Mouse (Mus musculus): Measurements from ENCODE around the gene Maml3. TPM values are rescaled to one million over a fixed set of nuclear protein-coding genes. Genes with fewer than 3 reads are reported as not detected.
A peak's percentile ranks its signal among the peaks of the same experiment; 100 is the strongest.

The Maml3 gene
- total RNA-seq, 2 experiments from 2014 or later: 7.1 TPM

GRCm38 (mm10) chr3:51952728-51953623 lies 151.9 kb downstream of the Maml3 start:
- DNase-seq: no peak

DNA sequence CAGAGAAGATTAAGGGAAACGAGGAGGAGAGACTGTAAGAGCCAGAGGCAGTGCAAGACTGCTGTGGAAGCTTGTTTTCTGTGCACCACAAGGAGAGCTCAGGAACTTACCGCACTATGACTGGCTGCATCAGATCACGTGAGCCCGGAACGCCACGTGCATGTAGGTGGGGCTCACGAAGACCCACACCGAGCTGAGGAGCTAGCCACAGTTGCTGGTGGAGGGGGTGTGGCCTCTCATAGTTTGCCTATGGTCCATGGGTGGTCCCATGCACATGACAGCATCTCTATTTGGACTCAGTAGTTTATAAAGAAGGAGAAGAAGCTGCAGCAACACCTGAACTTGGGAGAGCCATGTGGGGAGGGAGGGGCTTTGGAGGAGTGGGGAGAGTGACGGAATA lies 152.6 kb downstream of the Maml3 start:
- DNase-seq: no peak

DNA sequence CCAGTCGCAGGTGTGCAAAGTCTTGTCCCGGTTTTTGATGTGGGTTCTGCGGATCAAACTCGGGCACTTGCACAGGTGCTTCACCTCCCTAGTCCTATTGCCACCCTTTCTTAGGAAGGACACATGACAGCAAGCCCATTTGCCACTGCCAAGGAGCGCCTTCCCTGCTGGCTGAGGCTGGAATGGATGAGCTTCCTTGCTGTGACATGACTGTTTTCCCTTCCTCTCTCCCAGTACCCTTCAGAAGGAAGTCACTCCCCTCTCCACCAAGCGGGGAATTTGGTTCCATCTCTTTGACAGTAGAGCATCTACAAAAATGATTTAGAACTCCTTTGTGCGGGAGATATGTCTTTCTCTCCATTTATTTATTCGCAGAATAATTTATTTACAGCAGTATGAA lies 155.2 kb downstream of the Maml3 start:
- DNase-seq: no peak

- DNase-seq: no peak
Measured at GRCm38 (mm10) chr3:51947168-51947567, 157.7 kb downstream of the Maml3 start.

GRCm38 (mm10) chr3:51943642-51944041 lies 161.2 kb downstream of the Maml3 start:
- peak; percentile 33 for DNase-seq

DNA sequence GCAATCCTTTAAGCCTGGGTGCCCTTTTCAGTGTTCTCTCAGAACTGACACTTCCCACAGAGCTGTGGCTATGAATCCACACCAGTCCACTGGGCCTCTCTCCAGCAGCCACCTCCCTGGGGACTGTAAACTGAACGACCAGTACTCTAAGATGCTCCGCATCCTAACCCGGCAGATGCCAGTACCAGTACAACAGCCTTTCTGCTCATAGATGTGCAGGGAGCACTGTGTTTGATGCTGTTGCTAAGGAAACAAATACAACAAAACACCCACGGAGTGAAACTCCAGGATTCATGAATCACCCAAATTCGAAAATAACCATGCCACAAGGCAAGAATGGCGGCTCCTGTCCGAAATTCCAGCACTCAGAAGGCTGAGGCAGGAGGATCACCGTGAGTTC lies 163.1 kb downstream of the Maml3 start:
- peak; percentile 32 for DNase-seq

- DNase-seq: no peak
Measured at GRCm38 (mm10) chr3:51939864-51940263, 165.0 kb downstream of the Maml3 start.

- DNase-seq: no peak
Measured at GRCm38 (mm10) chr3:51939054-51939453, 165.8 kb downstream of the Maml3 start.

- DNase-seq: no peak
Measured at GRCm38 (mm10) chr3:51937176-51937575, 167.7 kb downstream of the Maml3 start.

- DNase-seq: no peak
Measured at GRCm38 (mm10) chr3:51934531-51935485, 170.1 kb downstream of the Maml3 start.

- DNase-seq: no peak
Measured at GRCm38 (mm10) chr3:51928188-51928587, 176.7 kb downstream of the Maml3 start.

- DNase-seq: no peak
Measured at GRCm38 (mm10) chr3:51927591-51927990, 177.3 kb downstream of the Maml3 start.

- no peak for DNase-seq
Measured at GRCm38 (mm10) chr3:51927043-51927442, 177.8 kb downstream of the Maml3 start.

GRCm38 (mm10) chr3:51925758-51926157 lies 179.1 kb downstream of the Maml3 start:
- no peak for DNase-seq

GRCm38 (mm10) chr3:51924636-51925035 lies 180.2 kb downstream of the Maml3 start:
- DNase-seq: no peak

- DNase-seq: no peak
Measured at GRCm38 (mm10) chr3:51923800-51924199, 181.1 kb downstream of the Maml3 start.

DNA sequence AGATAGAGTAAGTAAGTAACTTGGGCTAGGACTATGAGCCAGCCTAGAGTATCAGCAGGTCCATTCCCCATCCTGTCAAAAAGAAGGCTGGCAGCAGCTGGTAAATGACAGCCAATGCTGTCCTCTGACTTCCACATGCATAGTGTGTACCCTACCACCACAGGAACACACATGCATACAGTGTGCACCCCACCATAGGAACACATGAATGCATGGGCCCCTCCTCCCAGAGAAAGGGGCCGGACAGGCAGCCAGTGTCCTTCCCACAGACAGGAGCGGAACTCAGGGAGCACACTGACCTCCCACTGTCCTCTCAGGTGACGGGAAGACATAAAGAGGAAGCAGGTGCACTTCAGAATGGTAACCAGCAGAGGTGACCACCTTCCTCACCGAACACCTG lies 188.0 kb downstream of the Maml3 start:
- no peak for DNase-seq

- DNase-seq: peak; percentile 80
Measured at GRCm38 (mm10) chr3:51916060-51916870, 188.6 kb downstream of the Maml3 start.

GRCm38 (mm10) chr3:51915415-51915814 lies 189.5 kb downstream of the Maml3 start:
- no peak for DNase-seq

GRCm38 (mm10) chr3:51914900-51915299 lies 190.0 kb downstream of the Maml3 start:
- DNase-seq: no peak

DNA sequence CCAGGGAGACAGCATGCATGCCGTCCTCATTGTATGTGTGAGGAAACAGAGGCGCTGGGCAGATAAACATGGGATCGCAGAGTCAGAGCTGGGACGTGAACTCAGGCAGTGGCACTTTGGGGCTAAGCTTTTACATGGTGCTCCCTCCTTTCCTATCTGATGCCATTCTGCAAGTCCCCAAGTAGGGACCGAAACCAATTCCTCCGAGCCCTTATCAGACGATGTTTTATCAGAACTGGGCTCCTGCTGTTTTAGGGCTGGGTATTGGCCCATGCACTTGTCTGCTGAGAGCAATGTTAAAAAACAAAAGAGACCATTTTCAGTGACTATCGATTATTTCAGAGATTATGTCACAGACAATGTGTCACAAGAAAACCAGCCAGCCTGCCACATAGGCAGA lies 191.4 kb downstream of the Maml3 start:
- no peak for DNase-seq

- DNase-seq: peak; percentile 65
Measured at GRCm38 (mm10) chr3:51912214-51912613, 192.7 kb downstream of the Maml3 start.
